Mouse (Mus musculus) lung, adult 18-20 months (tissue): ENCODE results near the gene Igtp.
"Not testable (repeated sequence)": the region's sequence is repeated elsewhere in the genome, so short reads cannot be mapped to it uniquely, and the experiment has no call there.

Experiments
- DNase-seq, 2 experiments: peaks; one replicate each; pipeline ENCODE4 v3.0.0; 2022; ENCODE audit warnings: mixed read lengths in 2 of 2

Gene Igtp

GRCm38 (mm10) chr11:58214391-58215048 lies 15.2 kb downstream of the Igtp start:
- peak; percentile 93 for DNase-seq

GRCm38 (mm10) chr11:58215049-58215430 lies 15.7 kb downstream of the Igtp start:
- DNase-seq: not testable (repeated sequence)

GRCm38 (mm10) chr11:58215814-58216213 lies 16.5 kb downstream of the Igtp start:
- no peak for DNase-seq

- no peak for DNase-seq
Observed at GRCm38 (mm10) chr11:58216823-58217222, 17.5 kb downstream of the Igtp start.

- no peak for DNase-seq
Observed at GRCm38 (mm10) chr11:58223751-58224150, 24.4 kb downstream of the Igtp start.

GRCm38 (mm10) chr11:58224313-58224712 lies 25.0 kb downstream of the Igtp start:
- DNase-seq: peak; percentile 37 to 42

- not testable (repeated sequence) for DNase-seq
Observed at GRCm38 (mm10) chr11:58224872-58225271, 25.5 kb downstream of the Igtp start.

- peak; percentile 72 to 76 for DNase-seq
Observed at GRCm38 (mm10) chr11:58225655-58226054, 26.3 kb downstream of the Igtp start.

- DNase-seq: no peak
Observed at GRCm38 (mm10) chr11:58226425-58226824, 27.1 kb downstream of the Igtp start.

GRCm38 (mm10) chr11:58228021-58228420 lies 28.7 kb downstream of the Igtp start:
- DNase-seq: not testable (repeated sequence)

- no peak for DNase-seq
Observed at GRCm38 (mm10) chr11:58230396-58230910, 31.1 kb downstream of the Igtp start.

GRCm38 (mm10) chr11:58231156-58231555 lies 31.8 kb downstream of the Igtp start:
- no peak for DNase-seq

- DNase-seq: not testable (repeated sequence)
Observed at GRCm38 (mm10) chr11:58234551-58234950, 35.2 kb downstream of the Igtp start.

GRCm38 (mm10) chr11:58235152-58235551 lies 35.8 kb downstream of the Igtp start:
- peak in 1 of 2 experiments; percentile 47 for DNase-seq

- DNase-seq: peak; percentile 81 to 85
Observed at GRCm38 (mm10) chr11:58238840-58239791, 39.8 kb downstream of the Igtp start.

- DNase-seq: peak; percentile 8 to 12
Observed at GRCm38 (mm10) chr11:58247294-58247693, 47.9 kb downstream of the Igtp start.

GRCm38 (mm10) chr11:58249203-58249981 lies 50.0 kb downstream of the Igtp start:
- DNase-seq: no peak

- DNase-seq: peak in 1 of 2 experiments; percentile 9
Observed at GRCm38 (mm10) chr11:58250550-58250949, 51.2 kb downstream of the Igtp start.

- DNase-seq: no peak
Observed at GRCm38 (mm10) chr11:58254411-58254810, 55.1 kb downstream of the Igtp start.
